Mouse (Mus musculus) midbrain, postnatal 0 days (tissue): ENCODE measurements around the gene Fam118a. TPM values are rescaled to one million over a fixed set of nuclear protein-coding genes. Genes with fewer than 3 reads are reported as not detected.
A peak's percentile ranks its signal among the peaks of the same experiment; 100 is the strongest.

Experiments
- ATAC-seq: fragments of 200-750 bp; cut with Nextera tagmentation; 2 replicates; pipeline ENCODE4 v1.8.0; 2017; ENCODE audit warnings: moderate number of reproducible peaks, mild to moderate bottlenecking, moderate TSS enrichment, moderate library complexity; ENCODE audit not compliant: low FRiP score
- DNase-seq: peaks from one replicate; pipeline ENCODE4 v3.0.0-alpha.2; 2015; ENCODE audit warnings: low spot score
- H3K27ac ChIP-seq: fragments of 300-500 bp; sonication (generic); 2 replicates; pipeline ENCODE4 v1.5.1; 2014; ENCODE audit warnings: low read depth, mild to moderate bottlenecking, low read length, mixed read lengths
- H3K27me3 ChIP-seq: fragments of 300-500 bp; sonication (generic); 2 replicates; pipeline ENCODE4 v1.6.1; 2014; ENCODE audit warnings: low read length, control low read depth, mixed read lengths; ENCODE audit not compliant: insufficient read depth
- H3K36me3 ChIP-seq: fragments of 300-500 bp; sonication (generic); 2 replicates; pipeline ENCODE4 v1.6.1; 2014; ENCODE audit warnings: low read length, control low read depth, mixed read lengths; ENCODE audit not compliant: insufficient read depth
- H3K4me1 ChIP-seq: fragments of 300-500 bp; sonication (generic); 2 replicates; pipeline ENCODE4 v1.6.1; 2014; ENCODE audit warnings: mild to moderate bottlenecking, control low read depth, antibody characterized with exemption, low read length, mixed read lengths; ENCODE audit not compliant: insufficient read depth
- H3K4me2 ChIP-seq: fragments of 300-500 bp; sonication (generic); 2 replicates; pipeline ENCODE4 v1.6.1; 2014; ENCODE audit warnings: low read depth, mild to moderate bottlenecking, low read length, mixed read lengths; ENCODE audit not compliant: poor library complexity, severe bottlenecking
- H3K4me3 ChIP-seq: fragments of 300-500 bp; sonication (generic); 2 replicates; pipeline ENCODE4 v1.5.1; 2014; ENCODE audit warnings: low read depth, mild to moderate bottlenecking, low read length, moderate library complexity
- H3K9ac ChIP-seq: fragments of 300-500 bp; sonication (generic); replicated peaks from 2 replicates; pipeline ENCODE4 v1.6.1; 2014; ENCODE audit warnings: mild to moderate bottlenecking, low read length, moderate library complexity, mixed read lengths; ENCODE audit not compliant: poor library complexity, severe bottlenecking
- H3K9me3 ChIP-seq: fragments of 300-500 bp; sonication (generic); 2 replicates; pipeline ENCODE4 v1.6.1; 2016; ENCODE audit warnings: low read length, control low read depth
- CTCF ChIP-seq: IDR thresholded peaks from 2 replicates; pipeline ENCODE4 v1.5.1; 2016; ENCODE audit warnings: antibody characterized with exemption, mild to moderate bottlenecking
- WGBS: fragments of 180-500 bp; shearing (Covaris S2); extraction: QIAGEN DNeasy Blood & Tissue Kit; methylation state at CpG from one replicate; pipeline ENCODE4 v1.1.7; 2014; 5-methylcytosine and 5-hydroxymethylcytosine counted together
- polyA plus RNA-seq: library from polyadenylated mRNA; unstranded; fragments of >200 nt; fragmentation: Nextera tagmentation; extraction: Ambion mirVana; gene quantifications from 2 replicates; pipeline ENCODE4 v1.2.1, GENCODE M21; 2015
- total RNA-seq: library from RNA; depleted of rRNA; stranded (reverse); fragments of >200 nt; gene quantifications from 2 replicates; pipeline ENCODE4 v1.2.3, GENCODE M21; 2014

Fam118a gene
- total and polyA plus RNA-seq, 2 experiments from 2014 or later: 18.0 to 29.5 TPM

DNA sequence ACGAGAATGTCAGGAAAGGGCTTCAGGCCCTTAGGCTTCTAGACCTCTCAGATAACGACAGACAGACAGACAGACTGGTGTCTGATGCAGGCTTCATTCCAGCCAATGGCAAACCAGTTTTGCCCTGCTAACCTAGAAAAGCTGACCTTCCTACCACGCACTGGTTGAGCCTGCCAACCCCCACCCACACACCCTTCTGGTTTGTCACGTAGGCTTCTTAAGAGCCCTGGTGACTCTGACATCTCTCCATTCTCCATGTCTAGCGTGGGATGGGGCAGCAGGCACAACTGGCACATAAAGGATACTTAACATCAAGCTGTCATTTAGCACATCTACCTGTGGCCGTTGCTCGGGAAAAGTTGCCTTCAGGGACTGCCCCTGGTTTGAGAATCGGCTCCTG is 19.1 kb upstream of the Fam118a start:
- no peak overlapping the region for H3K4me2 ChIP-seq
- no peaks in the 10 kb centered on the region for H3K27me3 ChIP-seq
- DNase-seq (no peak), ATAC-seq (no peak)
- H3K36me3 ChIP-seq: no peaks in the 10 kb centered on the region
- WGBS: 85% methylated on average over 8 of the region's 8 CpGs
- H3K27ac ChIP-seq: no peak overlapping the region
- no peak for TF ChIP-seq CTCF
- H3K9me3 ChIP-seq: no peaks in the 10 kb centered on the region
- no peaks in the 10 kb centered on the region for H3K4me1 ChIP-seq
- H3K9ac ChIP-seq: no peak overlapping the region
- no peak overlapping the region for H3K4me3 ChIP-seq

DNA sequence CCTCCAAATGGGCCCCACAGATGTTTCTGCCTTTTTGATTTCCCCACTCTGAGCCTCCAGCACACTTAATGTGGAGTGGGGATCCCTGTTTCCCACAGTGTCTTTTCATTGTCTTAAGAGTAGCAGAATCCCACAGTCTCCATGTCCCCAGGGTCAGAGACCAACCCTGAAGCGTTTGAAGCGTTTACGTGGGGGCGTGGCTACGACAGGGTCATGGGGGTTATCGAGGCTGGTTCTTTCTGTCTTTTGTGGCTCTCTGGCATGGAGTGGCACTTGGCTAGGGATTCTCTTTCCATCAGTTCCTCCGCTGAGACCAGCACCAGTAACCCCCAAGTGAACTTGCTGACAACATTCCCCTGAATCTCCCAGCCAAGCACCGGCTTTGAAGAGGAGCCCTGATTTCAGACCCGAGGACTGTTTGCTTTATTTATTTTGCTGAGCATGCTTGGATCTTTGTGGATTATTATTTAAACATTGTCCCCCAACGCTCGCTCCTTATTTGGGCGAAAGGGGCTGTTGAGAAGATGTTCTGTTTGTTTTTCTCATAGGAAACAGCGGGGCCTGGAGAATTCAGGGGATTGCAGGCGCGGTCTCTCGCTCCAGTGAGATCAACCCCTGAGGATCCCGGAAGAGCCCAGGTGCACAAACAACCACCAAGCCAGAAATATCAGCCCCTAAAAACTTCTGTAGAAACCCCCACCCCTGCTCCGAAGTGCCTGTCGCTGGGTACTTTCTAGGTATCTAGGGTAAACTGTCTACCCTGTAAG is 16.7 kb upstream of the Fam118a start:
- H3K27me3 ChIP-seq: no peaks in the 10 kb centered on the region
- ATAC-seq: no peak
- H3K4me1 ChIP-seq: peaks cover 6% of the 10 kb centered on the region; the same call in 1 of the 2 replicates
- WGBS: 52% methylated on average over 19 of the region's 19 CpGs
- H3K36me3 ChIP-seq: no peaks in the 10 kb centered on the region
- H3K4me3 ChIP-seq: no peak overlapping the region
- no peak for TF ChIP-seq CTCF
- H3K4me2 ChIP-seq: no peak overlapping the region
- no peaks in the 10 kb centered on the region for H3K9me3 ChIP-seq
- no peak overlapping the region; the same call in 1 of the 2 replicates for H3K9ac ChIP-seq
- no peak for DNase-seq
- H3K27ac ChIP-seq: no peak overlapping the region

GRCm38 (mm10) chr15:85012662-85013054 is 16.1 kb upstream of the Fam118a start:
- Histone ChIP-seq H3K9me3 (no peaks in the 10 kb centered on the region), H3K27ac (no peak overlapping the region), H3K4me2 (no peak overlapping the region), H3K4me1 (peaks cover 10% of the 10 kb centered on the region; the same call in 1 of the 2 replicates), H3K9ac (no peak overlapping the region), H3K36me3 (no peaks in the 10 kb centered on the region), H3K4me3 (no peak overlapping the region), H3K27me3 (no peaks in the 10 kb centered on the region)
- 43% methylated on average over 2 of the region's 2 CpGs for WGBS
- TF ChIP-seq CTCF: no peak
- no peak for DNase-seq
- no peak for ATAC-seq

DNA sequence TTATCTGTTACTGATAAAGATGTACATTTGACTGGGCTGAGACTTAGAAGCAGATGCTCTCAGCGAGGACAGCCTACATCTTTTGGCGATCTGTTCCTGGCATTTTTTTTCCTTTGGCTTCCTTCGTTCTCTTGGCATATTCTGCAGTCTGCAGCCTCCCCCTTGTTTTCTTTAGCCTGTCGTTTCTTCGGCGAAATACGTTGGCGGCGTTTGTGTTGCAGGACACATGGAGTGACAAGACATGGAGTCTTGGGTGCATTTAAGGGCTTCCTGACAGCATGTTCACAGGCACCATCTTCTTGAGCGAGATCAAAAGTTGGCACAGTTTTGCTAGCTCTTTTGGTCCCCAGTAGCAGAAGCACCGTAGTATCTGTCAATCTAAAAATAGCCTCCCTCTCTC is 13.0 kb upstream of the Fam118a start:
- H3K27ac ChIP-seq: no peak overlapping the region
- no peak overlapping the region for H3K4me2 ChIP-seq
- no peaks in the 10 kb centered on the region for H3K27me3 ChIP-seq
- no peaks in the 10 kb centered on the region for H3K36me3 ChIP-seq
- no peak overlapping the region for H3K4me3 ChIP-seq
- peaks cover 10% of the 10 kb centered on the region; the same call in 1 of the 2 replicates for H3K4me1 ChIP-seq
- 73% methylated on average over 11 of the region's 11 CpGs for WGBS
- H3K9ac ChIP-seq: no peak overlapping the region
- no peak for ATAC-seq
- DNase-seq: no peak
- no peak for TF ChIP-seq CTCF
- H3K9me3 ChIP-seq: no peaks in the 10 kb centered on the region

- Histone ChIP-seq H3K9ac (0 out of 2 replicates have a peak within 1 kb of the TSS, but pooled peaks have one; percentile 29), H3K4me2 (peak within 1 kb of the TSS; percentile 39), H3K36me3 (no peaks in the 10 kb centered on the region), H3K27ac (no peak within 1 kb of the TSS), H3K27me3 (no peaks in the 10 kb centered on the region), H3K4me3 (peak within 1 kb of the TSS; percentile 5; the same call in 1 of the 2 replicates), H3K4me1 (peaks cover 10% of the 10 kb centered on the region; the same call in 1 of the 2 replicates), H3K9me3 (no peaks in the 10 kb centered on the region)
- DNase-seq: peak; percentile 32
- ATAC-seq: peak; percentile 68; the same call in 1 of the 2 replicates
- TF ChIP-seq CTCF: no peak
- WGBS: 8% methylated on average over 21 of the region's 21 CpGs
Measured at GRCm38 (mm10) chr15:85016951-85017664, 11.6 kb upstream of the Fam118a start, which contains the start of gene Upk3a. TSS of gene Upk3a (plus strand) at chr15:85017141.

GRCm38 (mm10) chr15:85022211-85022610 is 6.5 kb upstream of the Fam118a start:
- 69% methylated on average over 4 of the region's 4 CpGs for WGBS
- H3K4me2 ChIP-seq: no peak overlapping the region
- no peak for TF ChIP-seq CTCF
- H3K9ac ChIP-seq: no peak overlapping the region
- no peaks in the 10 kb centered on the region for H3K9me3 ChIP-seq
- no peaks in the 10 kb centered on the region for H3K27me3 ChIP-seq
- ATAC-seq (no peak), DNase-seq (no peak)
- no peak overlapping the region for H3K27ac ChIP-seq
- H3K36me3 ChIP-seq: no peaks in the 10 kb centered on the region
- H3K4me3 ChIP-seq: no peak overlapping the region
- peaks cover 3% of the 10 kb centered on the region; the same call in 1 of the 2 replicates for H3K4me1 ChIP-seq
